Mouse (Mus musculus) left cerebral cortex, postnatal 36 days (tissue): ENCODE measurements at regions not wholly inside any gene's neighbourhood (a gene's known extent, or its start where the extent isn't known, plus 50 kb on each side); places are given as distances from the start of the nearest gene placed in this dataset. TPM values are rescaled to one million over a fixed set of nuclear protein-coding genes. Genes with fewer than 3 reads are reported as not detected.

Experiments
- DNase-seq, 2 experiments: peaks; one replicate each; pipeline ENCODE4 v3.0.0; 2021 to 2022; ENCODE audit warnings: low spot score in 2 of 2, mixed read lengths in 1 of 2
- intact Hi-C: fragments of 180-260 bp; cut with DNase I; formaldehyde crosslinking; loops from one replicate; pipeline ENCODE4 v1.15.1; 2025
- microRNA-seq: library from miRNA; unstranded; fragments of <30 nt; microRNA quantifications from one replicate; pipeline ENCODE4 v1.2.0, GENCODE M21; 2022

GRCm38 (mm10) chr1:136768969-136769401, 144.3 kb downstream of the Zfp281 start:
- intact Hi-C loops: no loop called here
- no peak for DNase-seq

- no peak for DNase-seq
- intact Hi-C loops: no loop called here
Measured at GRCm38 (mm10) chr1:136773743-136774142, 149.0 kb downstream of the Zfp281 start.

- no peak for DNase-seq
- intact Hi-C loops: no loop called here
Measured at GRCm38 (mm10) chr1:136776211-136776610, 151.5 kb downstream of the Zfp281 start.

GRCm38 (mm10) chr1:136777263-136777980, 152.7 kb downstream of the Zfp281 start:
- no peak for DNase-seq
- intact Hi-C loops: no loop called here

- DNase-seq: no peak
- intact Hi-C loops: no loop called here
Measured at GRCm38 (mm10) chr1:136779384-136779783, 154.7 kb downstream of the Zfp281 start.

- peak; percentile 16 to 22 for DNase-seq
- intact Hi-C loops: no loop called here
Measured at GRCm38 (mm10) chr1:136781561-136782025, 156.9 kb downstream of the Zfp281 start.

GRCm38 (mm10) chr1:136782261-136782660, 157.6 kb downstream of the Zfp281 start:
- DNase-seq: no peak
- intact Hi-C loops: no loop called here

GRCm38 (mm10) chr1:136784178-136784577, 159.5 kb downstream of the Zfp281 start:
- intact Hi-C loops: no loop called here
- DNase-seq: no peak

GRCm38 (mm10) chr1:136788979-136789513, 164.3 kb downstream of the Zfp281 start:
- DNase-seq: no peak
- intact Hi-C loops: no loop called here

- intact Hi-C loops: no loop called here
- DNase-seq: no peak
Measured at GRCm38 (mm10) chr1:136791641-136792040, 166.9 kb downstream of the Zfp281 start.

Small RNA genes lying in the stretch of these regions (microRNA-seq; reads per million reads assigned to microRNA genes)
- gene Gm22132: not detected
